Mouse (Mus musculus) cerebellum, adult 9-11 months (tissue): ENCODE measurements at regions not wholly inside any gene's neighbourhood (a gene's known extent, or its start where the extent isn't known, plus 50 kb on each side); places are given as distances from the start of the nearest gene placed in this dataset.

Experiments
- DNase-seq: peaks from one replicate; pipeline ENCODE4 v3.0.0; 2022

DNA sequence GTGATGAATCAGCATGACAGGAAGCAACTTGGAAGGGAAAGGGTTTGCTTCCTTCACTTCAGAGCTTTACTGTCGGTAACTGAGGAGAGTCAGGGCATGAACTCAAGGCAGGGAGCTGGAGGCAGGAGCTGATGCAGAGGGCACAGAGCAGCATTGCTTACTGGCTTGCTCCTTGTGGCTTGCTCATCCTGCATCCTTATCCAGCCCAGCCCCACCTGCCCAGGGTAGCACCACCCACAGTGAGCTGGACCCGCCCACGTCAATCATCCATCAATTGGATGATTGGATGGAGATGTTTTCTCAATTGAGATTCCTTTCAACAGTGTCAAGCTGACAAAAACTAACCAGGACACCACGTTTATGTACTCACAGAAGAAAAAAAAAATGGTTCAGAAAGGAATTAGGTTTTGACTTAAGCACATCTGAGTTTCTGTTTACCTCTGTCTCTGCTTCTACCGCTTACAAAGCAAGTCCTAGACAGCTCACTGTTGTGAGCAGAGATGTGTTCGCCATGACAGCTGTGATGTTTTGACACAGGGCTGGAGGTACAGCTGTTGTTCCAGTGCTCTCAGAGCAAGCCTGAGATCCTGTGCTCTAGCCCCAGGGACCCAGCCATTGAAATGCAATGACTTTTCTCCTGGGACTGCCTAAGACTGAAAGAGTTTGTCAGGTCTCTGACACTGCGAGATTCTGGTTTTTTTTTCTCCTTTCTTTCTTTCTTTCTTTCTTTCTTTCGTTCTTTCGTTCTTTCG is 186.6 kb upstream of the Hes1 start:
- no peak for DNase-seq

DNA sequence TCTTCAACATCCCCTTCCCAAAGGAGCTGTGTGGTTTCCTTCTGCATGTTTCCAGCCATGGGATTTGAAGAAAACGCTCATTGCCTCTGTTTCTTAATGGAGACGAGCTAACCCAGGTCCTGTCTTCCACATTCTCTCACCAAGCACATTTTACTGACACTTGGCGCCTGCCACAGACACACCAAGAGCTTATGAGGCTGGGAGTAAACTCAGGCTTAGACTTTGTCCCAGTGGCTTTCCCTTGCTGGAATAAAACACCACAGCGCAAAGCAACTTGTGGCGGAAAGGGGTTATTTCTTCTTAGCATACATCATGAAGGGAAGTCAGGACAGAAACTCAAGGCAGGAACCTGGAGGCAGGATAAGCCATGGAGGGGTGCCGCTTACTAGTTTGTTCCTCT is 184.5 kb upstream of the Hes1 start:
- no peak for DNase-seq

DNA sequence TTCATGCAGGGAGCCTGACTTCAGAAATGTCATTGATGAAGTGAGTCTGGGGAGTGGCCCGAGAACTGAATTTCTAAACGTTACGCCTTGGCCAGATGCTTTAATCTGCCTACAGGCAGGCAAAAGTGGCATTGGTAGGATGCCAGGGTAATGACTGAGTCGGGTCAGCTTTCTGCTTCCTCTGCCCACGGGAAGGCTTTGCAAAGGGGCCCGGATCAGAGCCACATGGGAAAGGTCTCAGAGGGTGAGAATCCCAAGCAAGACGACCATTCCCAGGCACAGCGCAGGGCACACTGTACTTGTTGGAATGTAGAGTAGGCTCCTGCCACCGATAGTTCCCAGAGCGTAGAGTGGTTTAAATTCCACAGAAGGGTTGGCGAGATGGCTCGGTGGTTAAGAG is 182.7 kb upstream of the Hes1 start:
- DNase-seq: no peak

DNA sequence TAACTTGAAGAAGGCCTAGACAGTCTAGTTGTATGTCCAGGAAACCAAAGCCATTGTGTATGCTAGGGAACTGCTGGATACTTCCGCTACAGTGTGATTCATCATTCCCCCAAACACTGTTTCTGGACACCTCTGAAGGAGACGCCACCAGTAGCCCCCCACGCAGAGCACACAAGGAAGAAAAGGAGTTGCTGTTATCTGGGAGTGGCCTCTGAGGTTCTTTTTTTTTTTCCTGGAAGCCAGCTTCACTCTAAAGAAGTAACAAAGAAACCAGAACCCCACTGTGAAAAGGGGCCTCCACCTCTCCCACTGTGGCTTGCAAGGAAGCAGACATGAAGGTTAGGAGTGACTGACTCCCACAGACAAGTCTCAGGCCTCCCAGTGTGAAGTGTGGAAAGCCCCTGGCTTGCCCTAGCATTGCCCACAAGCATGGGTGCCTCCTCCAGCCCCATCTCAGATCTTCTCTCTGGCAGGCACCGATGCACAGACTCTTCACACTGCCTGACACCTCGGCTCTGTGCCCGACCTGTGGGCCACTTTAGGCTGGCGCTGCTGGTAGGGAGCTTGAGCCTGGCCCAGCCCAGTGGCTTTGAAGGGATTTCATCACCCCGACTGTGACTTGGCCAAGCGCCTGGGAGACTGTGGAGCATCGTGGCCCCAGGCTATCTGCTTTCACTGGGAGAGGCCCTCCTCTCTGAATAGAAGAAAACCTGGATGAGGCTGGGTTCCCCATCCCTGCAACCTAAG is 181.8 kb upstream of the Hes1 start:
- peak; percentile 48 for DNase-seq

GRCm38 (mm10) chr16:29883252-29883992 is 180.8 kb upstream of the Hes1 start:
- no peak for DNase-seq

DNA sequence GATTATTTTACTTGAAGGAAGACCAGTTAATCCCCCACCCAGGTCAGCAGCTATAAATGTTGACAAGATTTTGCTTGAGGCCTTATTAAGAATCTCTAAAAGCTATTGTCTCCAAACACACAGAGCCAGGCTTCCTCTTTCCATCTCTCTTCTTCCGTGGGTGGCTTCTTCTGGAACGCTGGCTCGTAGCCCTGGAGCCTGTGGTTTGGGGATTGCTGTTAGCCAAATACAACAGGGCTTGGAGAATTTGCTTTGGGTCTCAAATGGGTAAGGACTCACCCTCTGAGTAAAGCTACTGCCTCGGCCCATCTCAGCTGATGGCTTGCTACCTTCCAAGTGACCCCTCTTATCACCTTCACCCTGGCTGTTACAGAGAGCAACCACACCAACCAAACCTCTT is 179.3 kb upstream of the Hes1 start:
- DNase-seq: no peak

DNA sequence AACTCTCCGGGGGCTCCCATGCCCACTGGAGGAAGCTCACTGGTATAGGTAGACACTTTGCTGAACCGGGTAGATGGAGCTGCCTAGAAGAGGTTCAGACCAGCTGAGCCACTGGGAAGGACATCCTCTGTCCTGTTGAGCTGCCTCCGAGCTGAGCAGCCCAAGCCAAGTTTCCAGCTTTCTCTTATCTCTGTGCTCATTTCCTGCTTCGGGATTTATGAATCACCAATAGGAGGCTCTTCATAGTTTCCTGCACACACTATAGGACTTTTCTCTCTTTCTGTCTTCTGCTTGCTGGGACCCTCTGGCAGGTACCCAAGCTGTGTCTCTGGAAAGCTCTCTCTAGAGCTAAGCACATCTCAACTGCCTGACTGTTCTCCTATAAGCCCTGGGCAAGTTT is 177.4 kb upstream of the Hes1 start:
- no peak for DNase-seq

GRCm38 (mm10) chr16:29889346-29889745 is 174.8 kb upstream of the Hes1 start:
- DNase-seq: no peak

DNA sequence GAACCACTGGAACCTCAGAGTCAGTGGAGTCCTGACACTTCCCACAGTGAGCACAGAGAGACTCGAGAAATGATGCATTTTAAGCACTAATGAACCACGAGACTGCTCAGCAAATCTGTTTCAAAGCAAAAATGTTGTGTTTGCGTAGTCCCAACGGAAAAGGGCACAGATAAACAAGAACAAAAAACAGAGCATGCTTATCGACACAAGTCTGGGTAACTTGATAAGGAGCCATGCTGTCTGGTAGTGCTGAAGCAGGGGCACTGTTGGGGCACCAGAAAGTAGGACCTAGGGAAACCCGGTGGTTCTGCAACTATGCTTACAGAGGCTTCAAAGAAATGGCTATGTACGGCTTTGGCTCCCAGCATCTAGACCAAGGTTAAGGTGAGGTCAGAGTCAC is 172.7 kb upstream of the Hes1 start:
- no peak for DNase-seq

GRCm38 (mm10) chr16:29893871-29894828 is 170.0 kb upstream of the Hes1 start:
- peak; percentile 7 for DNase-seq

DNA sequence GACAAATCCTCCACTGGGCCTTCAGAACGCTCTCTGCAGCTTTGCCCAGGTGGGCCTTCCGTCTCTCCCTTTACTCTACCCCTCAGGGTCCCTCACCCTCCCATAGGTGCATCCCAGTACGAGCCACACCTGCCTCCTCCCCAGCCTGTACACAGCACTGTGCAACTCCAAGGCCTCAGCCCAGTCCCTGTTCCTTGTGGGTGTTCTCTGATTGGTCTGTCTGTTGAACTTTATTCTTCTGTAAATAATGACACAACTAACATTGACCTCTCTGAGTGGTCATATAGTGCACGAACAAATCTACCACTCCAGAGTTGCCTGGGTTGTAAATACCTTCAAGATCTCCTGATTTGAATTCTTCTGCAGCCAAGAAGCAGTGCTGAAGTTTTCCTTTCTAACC is 167.8 kb upstream of the Hes1 start:
- no peak for DNase-seq

DNA sequence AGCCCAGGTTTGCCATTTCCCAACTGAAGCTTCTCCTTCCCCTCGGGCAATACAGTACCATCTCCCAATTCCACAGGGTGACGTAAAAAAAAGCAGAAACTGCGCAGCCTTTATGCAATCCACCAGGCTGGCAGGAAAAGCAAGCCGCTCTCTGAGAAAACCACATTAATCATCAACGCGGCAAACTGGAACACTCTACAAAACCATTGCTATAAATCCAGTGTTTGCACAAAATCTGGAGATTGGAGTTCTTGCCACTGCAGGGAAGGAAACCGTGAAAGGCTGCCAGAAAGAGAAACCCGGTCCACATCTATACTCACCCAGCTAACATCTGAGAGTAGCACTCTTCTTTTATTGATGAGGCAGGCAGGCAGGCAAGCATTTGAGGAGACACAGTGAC is 160.7 kb upstream of the Hes1 start:
- DNase-seq: no peak

DNA sequence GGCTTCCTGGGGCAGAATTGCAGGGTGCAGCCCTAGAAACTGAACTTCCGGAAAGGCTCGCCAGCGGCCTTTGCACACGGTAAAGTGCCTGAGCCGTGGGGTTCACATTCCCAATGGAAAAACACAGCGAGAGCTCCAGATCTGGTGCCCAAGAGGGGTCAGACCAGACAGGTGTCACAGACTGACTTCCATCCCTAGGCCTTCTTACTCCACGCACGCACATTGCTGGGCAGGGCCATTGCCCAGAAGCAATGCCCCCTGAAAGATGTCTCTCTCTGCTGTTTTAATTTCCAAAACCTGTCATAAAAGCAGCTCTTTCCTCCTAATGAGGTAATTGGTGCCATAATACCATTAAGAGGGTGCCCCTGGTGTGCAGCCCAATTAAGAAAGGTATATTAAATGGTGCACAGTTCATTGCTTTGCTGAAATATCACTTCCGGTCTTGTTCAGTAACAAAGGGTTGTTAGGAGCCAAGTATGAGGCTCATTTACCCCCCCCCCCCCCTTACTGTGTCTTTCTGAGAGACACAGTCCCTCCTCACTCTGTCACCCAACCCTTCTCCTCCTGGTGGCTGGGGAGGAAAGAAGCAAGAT is 159.9 kb upstream of the Hes1 start:
- no peak for DNase-seq

DNA sequence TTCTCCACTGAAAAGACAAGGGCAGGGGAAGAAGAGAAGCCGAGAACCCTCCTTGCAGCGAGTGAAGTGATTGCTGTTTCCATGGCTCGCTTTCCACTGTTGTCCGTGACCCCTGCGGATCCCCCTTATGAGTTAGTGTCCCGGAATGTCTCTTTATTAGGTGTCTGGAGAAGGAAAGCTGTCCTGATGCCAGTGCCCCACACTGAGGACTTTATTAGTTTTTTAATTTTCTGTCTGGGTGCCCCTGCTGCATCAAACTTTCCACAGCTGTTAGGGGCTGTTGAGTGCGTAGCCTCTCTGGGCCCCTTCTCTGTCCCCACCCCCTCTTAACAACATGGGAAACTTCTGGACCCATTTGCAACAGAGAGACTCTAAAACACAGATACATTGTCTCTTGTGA is 156.9 kb upstream of the Hes1 start:
- no peak for DNase-seq

- no peak for DNase-seq
Measured at GRCm38 (mm10) chr16:29908031-29908430, 156.2 kb upstream of the Hes1 start.

- DNase-seq: no peak
Measured at GRCm38 (mm10) chr16:29909923-29910465, 154.2 kb upstream of the Hes1 start.

- DNase-seq: no peak
Measured at GRCm38 (mm10) chr16:29911164-29911571, 153.0 kb upstream of the Hes1 start.

DNA sequence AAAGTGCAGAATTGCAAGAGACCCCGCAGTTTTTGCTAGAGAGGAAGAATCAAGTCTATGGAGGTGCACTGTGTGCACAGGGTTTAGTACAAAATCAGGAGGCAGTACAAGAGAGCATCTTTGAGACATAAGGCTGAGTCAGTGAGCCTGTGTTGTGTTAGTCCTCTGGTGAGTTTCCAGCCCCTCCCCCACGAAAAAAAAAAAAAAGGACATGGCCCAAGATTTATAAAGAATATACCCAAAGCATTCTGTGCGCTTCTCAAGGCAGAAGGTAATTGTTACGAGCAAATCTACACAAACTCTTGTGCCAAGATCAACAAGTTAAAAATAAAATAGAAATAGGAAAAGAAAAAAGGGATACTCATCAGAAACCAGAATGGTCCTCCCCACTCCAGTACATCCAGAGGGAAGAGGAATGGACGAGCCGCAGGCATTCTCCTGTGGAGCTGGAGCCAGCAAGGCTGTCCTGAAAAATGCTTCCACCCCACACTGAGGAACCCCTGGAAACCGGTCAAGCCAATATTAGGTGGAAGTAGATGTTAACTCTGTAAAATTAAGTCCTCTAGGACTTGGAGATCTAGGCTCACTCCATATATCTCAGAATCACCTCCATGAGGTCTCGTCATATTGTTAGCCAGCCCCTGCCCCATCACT is 150.7 kb upstream of the Hes1 start:
- no peak for DNase-seq

GRCm38 (mm10) chr16:29915346-29915745 is 148.8 kb upstream of the Hes1 start:
- DNase-seq: peak; percentile 25

GRCm38 (mm10) chr16:29917989-29918388 is 146.2 kb upstream of the Hes1 start:
- no peak for DNase-seq

DNA sequence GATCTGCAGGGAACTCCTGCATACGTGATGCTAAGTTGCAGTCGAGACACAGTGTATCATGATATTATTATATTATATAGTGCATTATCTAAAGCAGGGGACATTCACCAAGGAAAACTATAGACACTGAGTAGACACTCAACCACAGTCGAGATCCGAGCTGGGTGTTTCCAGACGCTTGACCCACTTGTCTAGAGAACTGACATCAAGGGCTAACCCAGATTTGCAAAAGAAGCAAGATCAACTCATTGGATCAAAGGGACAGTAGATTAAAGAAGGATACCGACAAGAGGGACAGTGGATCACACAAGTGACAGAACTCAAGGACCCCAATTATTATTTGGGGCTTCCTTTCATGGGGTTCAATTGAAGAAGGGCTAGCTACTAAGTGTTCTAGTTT is 145.8 kb upstream of the Hes1 start:
- no peak for DNase-seq
